Mouse (Mus musculus) ovary, adult 18-20 months (tissue): ENCODE results near the gene Troap.

Source experiments
- DNase-seq: peaks from one replicate; pipeline ENCODE4 v3.0.0; 2022; ENCODE audit warnings: low spot score, mixed read lengths

The Troap gene

GRCm38 (mm10) chr15:99087253-99088075 lies 13.1 kb downstream of the Troap start, which contains the start of gene C1ql4:
C1ql4 (minus strand) TSS chr15:99087817.
- DNase-seq = no peak

- peak; percentile 53 for DNase-seq
Observed at GRCm38 (mm10) chr15:99088292-99088691, 13.9 kb downstream of the Troap start.

GRCm38 (mm10) chr15:99089069-99089468 lies 14.7 kb downstream of the Troap start:
- no peak for DNase-seq

- DNase-seq = no peak
Observed at GRCm38 (mm10) chr15:99092870-99093269, 18.5 kb downstream of the Troap start, which contains the start of gene Dnajc22. Dnajc22 (plus strand) TSS chr15:99093170.

GRCm38 (mm10) chr15:99093291-99094258 lies 19.2 kb downstream of the Troap start:
- no peak for DNase-seq

GRCm38 (mm10) chr15:99094631-99095270 lies 20.4 kb downstream of the Troap start:
- no peak for DNase-seq

GRCm38 (mm10) chr15:99095356-99095755 lies 21.0 kb downstream of the Troap start:
- no peak for DNase-seq

GRCm38 (mm10) chr15:99096061-99096793 lies 21.9 kb downstream of the Troap start:
- no peak for DNase-seq

GRCm38 (mm10) chr15:99096831-99097500 lies 22.6 kb downstream of the Troap start:
- no peak for DNase-seq

- DNase-seq = no peak
Observed at GRCm38 (mm10) chr15:99097840-99098492, 23.6 kb downstream of the Troap start.

GRCm38 (mm10) chr15:99098493-99098861 lies 24.1 kb downstream of the Troap start:
- DNase-seq = no peak

GRCm38 (mm10) chr15:99099139-99099556 lies 24.8 kb downstream of the Troap start:
- DNase-seq = no peak

- DNase-seq = no peak
Observed at GRCm38 (mm10) chr15:99099984-99100383, 25.6 kb downstream of the Troap start.

GRCm38 (mm10) chr15:99105238-99105637 lies 30.9 kb downstream of the Troap start:
- no peak for DNase-seq

- no peak for DNase-seq
Observed at GRCm38 (mm10) chr15:99107866-99108265, 33.5 kb downstream of the Troap start.

GRCm38 (mm10) chr15:99111139-99111538 lies 36.8 kb downstream of the Troap start:
- no peak for DNase-seq

GRCm38 (mm10) chr15:99111809-99112208 lies 37.4 kb downstream of the Troap start:
- DNase-seq = no peak

GRCm38 (mm10) chr15:99112843-99113395 lies 38.5 kb downstream of the Troap start:
- no peak for DNase-seq

- DNase-seq = no peak
Observed at GRCm38 (mm10) chr15:99113396-99113975, 39.1 kb downstream of the Troap start.
